Mouse (Mus musculus) neural tube, embryonic 11.5 days (tissue): ENCODE data around the gene Diablo. TPM values are rescaled to one million over a fixed set of nuclear protein-coding genes. Genes with fewer than 3 reads are reported as not detected.
A peak's percentile ranks its signal among the peaks of the same experiment; 100 is the strongest.
"Not testable (repeated sequence)": the region's sequence is repeated elsewhere in the genome, so short reads cannot be mapped to it uniquely, and the experiment has no call there.

Experiments
- ATAC-seq: fragments of 200-750 bp; cut with Nextera tagmentation; 2 replicates; pipeline ENCODE4 v1.8.0; 2017; ENCODE audit warnings: moderate number of reproducible peaks, mild to moderate bottlenecking, moderate TSS enrichment, moderate library complexity; ENCODE audit not compliant: insufficient read depth, low FRiP score, low TSS enrichment
- DNase-seq: peaks from one replicate; pipeline ENCODE4 v3.0.0-alpha.2; 2015; ENCODE audit warnings: low spot score
- H3K27ac ChIP-seq: fragments of 300-500 bp; sonication (generic); 2 replicates; pipeline ENCODE4 v1.5.1; 2014; ENCODE audit warnings: low read depth, mild to moderate bottlenecking, low read length
- H3K27me3 ChIP-seq: fragments of 300-500 bp; sonication (generic); 2 replicates; pipeline ENCODE4 v1.6.1; 2014; ENCODE audit warnings: mild to moderate bottlenecking, low read length, mixed read lengths; ENCODE audit not compliant: control insufficient read depth, insufficient read depth
- H3K36me3 ChIP-seq: fragments of 300-500 bp; sonication (generic); 2 replicates; pipeline ENCODE4 v1.6.1; 2014; ENCODE audit warnings: mild to moderate bottlenecking, low read length, moderate library complexity, mixed read lengths; ENCODE audit not compliant: control insufficient read depth, insufficient read depth
- H3K4me1 ChIP-seq: fragments of 300-500 bp; sonication (generic); 2 replicates; pipeline ENCODE4 v1.6.1; 2014; ENCODE audit warnings: low read length, mixed read lengths; ENCODE audit not compliant: control insufficient read depth, insufficient read depth
- H3K4me2 ChIP-seq: fragments of 300-500 bp; sonication (generic); 2 replicates; pipeline ENCODE4 v1.6.1; 2014; ENCODE audit warnings: low read depth, mild to moderate bottlenecking, moderate library complexity
- H3K4me3 ChIP-seq: fragments of 300-500 bp; sonication (generic); 2 replicates; pipeline ENCODE4 v1.5.1; 2014; ENCODE audit warnings: low read depth, low read length
- H3K9ac ChIP-seq: fragments of 300-500 bp; sonication (generic); 2 replicates; pipeline ENCODE4 v1.6.1; 2014; ENCODE audit warnings: mild to moderate bottlenecking, low read length
- H3K9me3 ChIP-seq: fragments of 300-500 bp; sonication (generic); 2 replicates; pipeline ENCODE4 v1.6.1; 2016; ENCODE audit warnings: low read length; ENCODE audit not compliant: control insufficient read depth
- WGBS: fragments of 180-500 bp; shearing (Covaris S2); extraction: QIAGEN DNeasy Blood & Tissue Kit; methylation state at CpG from one replicate; pipeline ENCODE4 v1.1.7; 2014; 5-methylcytosine and 5-hydroxymethylcytosine counted together
- polyA plus RNA-seq: library from polyadenylated mRNA; unstranded; fragments of >200 nt; fragmentation: Nextera tagmentation; extraction: Ambion mirVana; gene quantifications from 2 replicates; pipeline ENCODE4 v1.2.1, GENCODE M21; 2014

Gene Diablo
- polyA plus RNA-seq, 1 experiment from 2014 or later, result 143 TPM

GRCm38 (mm10) chr5:123512102-123512501 lies 11.9 kb downstream of the Diablo start:
- no peak overlapping the region for H3K4me3 ChIP-seq
- H3K27ac ChIP-seq, result no peak overlapping the region
- DNase-seq (no peak), ATAC-seq (no peak)
- H3K4me1 ChIP-seq, result no peaks in the 10 kb centered on the region
- H3K9me3 ChIP-seq, result no peaks in the 10 kb centered on the region
- no peak overlapping the region for H3K4me2 ChIP-seq
- H3K27me3 ChIP-seq, result 0 out of 2 replicates have a peak, but pooled peaks cover 2% of the 10 kb centered on the region
- H3K9ac ChIP-seq, result no peak overlapping the region
- 79% methylated on average over 3 of the region's 3 CpGs for WGBS
- H3K36me3 ChIP-seq, result peaks cover 10% of the 10 kb centered on the region

- not testable (repeated sequence) for H3K27me3 ChIP-seq, H3K27ac ChIP-seq, H3K4me2 ChIP-seq, H3K4me1 ChIP-seq, H3K9me3 ChIP-seq, ATAC-seq, H3K9ac ChIP-seq, H3K4me3 ChIP-seq, H3K36me3 ChIP-seq, DNase-seq
- WGBS, result 88% methylated on average over 3 of the region's 3 CpGs
Observed at GRCm38 (mm10) chr5:123511426-123511825, 12.6 kb downstream of the Diablo start.

GRCm38 (mm10) chr5:123510160-123510559 lies 13.8 kb downstream of the Diablo start, which contains the start of gene B3gnt4:
TSS of gene B3gnt4 (plus strand) at chr5:123510460.
- no peak within 1 kb of the TSS for H3K4me3 ChIP-seq
- ATAC-seq, result no peak
- H3K4me1 ChIP-seq, result no peaks in the 10 kb centered on the region
- H3K36me3 ChIP-seq, result peaks cover 7% of the 10 kb centered on the region; the same call in 1 of the 2 replicates
- H3K27ac ChIP-seq, result no peak within 1 kb of the TSS
- H3K9me3 ChIP-seq, result no peaks in the 10 kb centered on the region
- no peak for DNase-seq
- H3K9ac ChIP-seq, result no peak within 1 kb of the TSS
- 90% methylated on average over 5 of the region's 5 CpGs for WGBS
- H3K4me2 ChIP-seq, result no peak within 1 kb of the TSS
- 0 out of 2 replicates have a peak, but pooled peaks cover 2% of the 10 kb centered on the region for H3K27me3 ChIP-seq

DNA sequence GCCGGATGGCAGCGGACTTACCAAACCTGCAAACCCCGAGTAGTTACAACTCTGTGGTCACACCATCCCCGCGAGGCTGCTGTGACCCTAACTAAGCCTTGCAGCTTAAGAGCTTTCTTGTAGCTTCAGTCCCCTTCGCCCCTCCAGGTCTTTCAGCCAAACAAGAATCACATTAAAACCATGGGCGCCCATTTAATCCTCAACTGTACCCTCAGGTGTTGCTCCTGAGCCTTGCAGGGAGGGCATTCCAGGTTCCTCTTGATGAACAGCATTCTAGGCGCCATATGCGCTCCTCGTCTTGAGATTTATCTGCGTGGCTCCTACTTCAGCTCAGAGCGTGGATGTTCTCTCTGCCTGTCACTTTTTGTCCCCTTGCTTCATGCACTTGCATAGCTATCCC lies 15.1 kb downstream of the Diablo start:
- DNase-seq (peak; percentile 35), ATAC-seq (no peak)
- H3K9me3 ChIP-seq, result no peaks in the 10 kb centered on the region
- H3K9ac ChIP-seq, result peak overlapping the region; percentile 55
- peaks cover 7% of the 10 kb centered on the region; the same call in 1 of the 2 replicates for H3K36me3 ChIP-seq
- H3K4me2 ChIP-seq, result peak overlapping the region; percentile 77
- H3K4me1 ChIP-seq, result no peaks in the 10 kb centered on the region
- no peak overlapping the region for H3K27ac ChIP-seq
- peak overlapping the region; percentile 56 for H3K4me3 ChIP-seq
- H3K27me3 ChIP-seq, result 0 out of 2 replicates have a peak, but pooled peaks cover 2% of the 10 kb centered on the region
- 8% methylated on average over 12 of the region's 12 CpGs for WGBS

GRCm38 (mm10) chr5:123507936-123508723 lies 15.8 kb downstream of the Diablo start:
- WGBS, result under 1% methylated on average over 56 of the region's 59 CpGs
- peak overlapping the region; percentile 56 for H3K4me3 ChIP-seq
- peak; percentile 96 for DNase-seq
- 0 out of 2 replicates have a peak, but pooled peaks cover 2% of the 10 kb centered on the region for H3K27me3 ChIP-seq
- ATAC-seq, result peak; percentile 88
- peak overlapping the region; percentile 55 for H3K9ac ChIP-seq
- peaks cover 7% of the 10 kb centered on the region; the same call in 1 of the 2 replicates for H3K36me3 ChIP-seq
- H3K4me1 ChIP-seq, result no peaks in the 10 kb centered on the region
- H3K4me2 ChIP-seq, result peak overlapping the region; percentile 77
- H3K9me3 ChIP-seq, result no peaks in the 10 kb centered on the region
- H3K27ac ChIP-seq, result no peak overlapping the region

GRCm38 (mm10) chr5:123501973-123502372 lies 22.0 kb downstream of the Diablo start:
- H3K36me3 ChIP-seq, result no peaks in the 10 kb centered on the region
- H3K4me2 ChIP-seq, result no peak overlapping the region
- WGBS, result 90% methylated on average over 4 of the region's 4 CpGs
- no peak overlapping the region for H3K4me3 ChIP-seq
- ATAC-seq (no peak), DNase-seq (no peak)
- H3K27ac ChIP-seq, result no peak overlapping the region
- no peaks in the 10 kb centered on the region for H3K27me3 ChIP-seq
- no peak overlapping the region for H3K9ac ChIP-seq
- H3K4me1 ChIP-seq, result no peaks in the 10 kb centered on the region
- no peaks in the 10 kb centered on the region for H3K9me3 ChIP-seq

- no peak overlapping the region for H3K9ac ChIP-seq
Observed at GRCm38 (mm10) chr5:123499717-123500116, 24.3 kb downstream of the Diablo start.

DNA sequence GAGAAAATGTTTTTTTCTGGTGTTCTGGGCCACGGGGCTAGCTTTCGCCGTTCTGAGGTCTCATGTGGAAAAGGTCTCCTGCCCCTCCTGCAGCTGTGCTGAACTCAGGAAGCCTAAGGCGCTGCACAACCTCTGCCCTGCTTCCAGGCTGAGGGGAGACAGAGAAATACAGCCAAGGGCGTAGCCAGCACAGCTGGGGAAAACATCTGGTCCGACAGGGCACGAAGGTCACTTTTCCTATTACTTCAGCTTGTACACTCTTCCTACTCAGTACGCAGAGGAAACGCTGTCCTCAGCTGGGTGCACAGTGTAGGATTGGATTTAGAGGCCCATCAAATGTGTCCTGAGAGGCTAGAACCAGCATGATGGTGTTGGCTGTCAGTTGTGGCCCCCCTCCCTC lies 34.0 kb downstream of the Diablo start:
- 46% methylated on average over 9 of the region's 9 CpGs for WGBS
- DNase-seq (no peak), ATAC-seq (no peak)
- Histone ChIP-seq H3K9ac (no peak overlapping the region), H3K4me3 (no peak overlapping the region), H3K27me3 (no peaks in the 10 kb centered on the region), H3K9me3 (no peaks in the 10 kb centered on the region), H3K4me1 (0 out of 2 replicates have a peak, but pooled peaks cover 4% of the 10 kb centered on the region), H3K27ac (no peak overlapping the region), H3K4me2 (no peak overlapping the region), H3K36me3 (no peaks in the 10 kb centered on the region)

More at GRCm38 (mm10) chr5:123499717-123500116, 24.3 kb downstream of the Diablo start:
- WGBS, result 43% methylated on average over 4 of the region's 4 CpGs
- ATAC-seq (no peak), DNase-seq (no peak)
- no peaks in the 10 kb centered on the region for H3K4me1 ChIP-seq
- no peak overlapping the region for H3K27ac ChIP-seq
- H3K4me2 ChIP-seq, result no peak overlapping the region
- H3K36me3 ChIP-seq, result no peaks in the 10 kb centered on the region
- no peaks in the 10 kb centered on the region for H3K9me3 ChIP-seq
- H3K27me3 ChIP-seq, result no peaks in the 10 kb centered on the region
- no peak overlapping the region for H3K4me3 ChIP-seq
